8 mouse cellular contexts compared by ENCODE assay signal in the genomic region with DNA sequence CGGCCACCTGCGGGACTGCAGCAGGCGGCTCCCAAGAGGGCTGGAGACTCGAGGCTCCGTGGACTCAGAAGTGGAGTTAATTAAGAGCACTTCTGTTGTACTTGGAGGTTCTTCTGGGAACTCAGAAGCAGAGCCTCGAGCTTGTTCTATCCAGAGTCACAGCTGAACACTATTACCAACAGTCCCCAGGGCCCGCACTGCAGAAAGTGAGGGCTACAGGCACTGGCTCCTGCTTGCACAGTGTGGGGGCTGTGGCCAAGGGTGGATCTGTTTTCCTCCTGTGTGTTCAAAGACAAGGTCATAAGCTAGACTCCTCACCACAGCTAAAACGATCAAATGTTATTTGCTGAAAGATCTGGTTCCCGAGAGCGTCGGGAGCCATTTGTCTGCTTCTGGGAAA. TPM values are rescaled to one million over a fixed set of nuclear protein-coding genes. Genes with fewer than 3 reads are reported as not detected.
A peak's percentile ranks its signal among the peaks of the same experiment; 100 is the strongest.
DNase-seq lines count a peak whose midpoint lies in the region; ATAC-seq lines count a peak whose summit lies in the region.

No protein-coding gene starts in this region.

- H3K4me1 ChIP-seq in heart, embryonic 14.5 days (ENCODE audit: control insufficient read depth in 2 of 2, insufficient read depth in 2 of 2, low read length in 2 of 2), result peaks cover 5 to 14% of the 10 kb centered on the region in 2 experiments
- peaks cover 34% of the 10 kb centered on the region for H3K4me1 ChIP-seq in midbrain, embryonic 13.5 days (replicated peaks)

- WGBS in heart, embryonic 14.5 days, result 61% methylated on average over 11 of the region's 11 CpGs
- WGBS in midbrain, embryonic 13.5 days, result 80% methylated on average over 11 of the region's 11 CpGs

- peak overlapping the region; percentile 70 for H3K4me2 ChIP-seq in heart, embryonic 14.5 days (ENCODE audit: low read length)
- no peak overlapping the region for H3K4me2 ChIP-seq in midbrain, embryonic 13.5 days (replicated peaks)

- H3K9me3 ChIP-seq in heart, embryonic 14.5 days (ENCODE audit: control insufficient read depth, low read length), result no peaks in the 10 kb centered on the region
- H3K9me3 ChIP-seq in midbrain, embryonic 13.5 days, result no peaks in the 10 kb centered on the region

- no peak overlapping the region for H3K27ac ChIP-seq in heart, embryonic 14.5 days (replicated peaks in 1 of 2; ENCODE audit: control insufficient read depth in 1 of 2, insufficient read depth in 1 of 2, low read depth in 2 of 2, low read length in 2 of 2)
- H3K27ac ChIP-seq in midbrain, embryonic 13.5 days, result no peak overlapping the region

- H3K9ac ChIP-seq in heart, embryonic 14.5 days (ENCODE audit: low read length), result no peak overlapping the region
- no peak overlapping the region for H3K9ac ChIP-seq in midbrain, embryonic 13.5 days (replicated peaks)

- no peaks in the 10 kb centered on the region for H3K27me3 ChIP-seq in heart, embryonic 14.5 days (ENCODE audit: control insufficient read depth, insufficient read depth, low read length)
- H3K27me3 ChIP-seq in midbrain, embryonic 13.5 days, result no peaks in the 10 kb centered on the region

- H3K4me3 ChIP-seq in heart, embryonic 14.5 days (ENCODE audit: control insufficient read depth in 1 of 2, insufficient read depth in 1 of 2, low read depth in 1 of 2, low read length in 2 of 2), result no peak overlapping the region
- H3K4me3 ChIP-seq in midbrain, embryonic 13.5 days (replicated peaks), result no peak overlapping the region

- H3K36me3 ChIP-seq in heart, embryonic 14.5 days (ENCODE audit: control insufficient read depth, insufficient read depth, low read length), result peaks cover 5% of the 10 kb centered on the region
- peaks cover 13% of the 10 kb centered on the region for H3K36me3 ChIP-seq in midbrain, embryonic 13.5 days

- ATAC-seq in heart, embryonic 14.5 days (ENCODE audit: insufficient number of reproducible peaks, insufficient read depth, low FRiP score, low read depth), result no peak
- ATAC-seq in midbrain, embryonic 13.5 days, result no peak

- DNase-seq in adrenal gland, postnatal 14 days, result peak; percentile 24
- no peak for DNase-seq in adrenal gland, postnatal 25 days
- peak; percentile 20 to 31 for DNase-seq in kidney, postnatal 4 days
- DNase-seq in kidney, postnatal 25 days, result no peak
- peak; percentile 30 for DNase-seq in lung, postnatal 36 days
- no peak for DNase-seq in frontal cortex, postnatal 10 days (ENCODE audit: low spot score in 2 of 2)

RNA-seq across cellular contexts. Expression of gene Pdcd5, which starts 38.9 kb away (rescaled TPM):
- 84.8 and 103 TPM in 2 replicates for total RNA-seq in adrenal gland, postnatal 14 days (2021)
- total RNA-seq in adrenal gland, postnatal 25 days (2021), result 78.6 and 94.0 TPM in 2 replicates
- polyA plus RNA-seq in heart, embryonic 14.5 days (2014; fragmentation: Nextera tagmentation; extraction: Ambion mirVana), result 295 and 316 TPM in 2 replicates
- polyA plus RNA-seq in midbrain, embryonic 13.5 days (2015; fragmentation: Nextera tagmentation; extraction: Ambion mirVana), result 232 and 248 TPM in 2 replicates

Comparison
In these comparisons a context has a peak if more than half of its experiments do, and no peak if none do; other contexts are left out.
1. DNase-seq: peak in adrenal gland, postnatal 14 days (single experiment), kidney, postnatal 4 days (2 of 2) and lung, postnatal 36 days (single experiment); none in adrenal gland, postnatal 25 days (single experiment), kidney, postnatal 25 days (0 of 2) and frontal cortex, postnatal 10 days (0 of 2).